Mouse (Mus musculus): ENCODE measurements around the gene Cntnap1.

- peak; percentile 41; the same call in 1 of the 2 replicates for TF ChIP-seq CTCF (IDR thresholded peaks at IDR 0.05; ENCODE audit: low read depth)
- no peak for TF ChIP-seq EP300 (IDR thresholded peaks at IDR 0.05; ENCODE audit: low read depth)
Measured at GRCm38 (mm10) chr11:101127075-101127474, 43.2 kb upstream of the Cntnap1 start.

All from liver, postnatal 0 days (tissue).